Mouse (Mus musculus) heart, adult 2 months (tissue): ENCODE data around the gene Slc37a2. TPM values are rescaled to one million over a fixed set of nuclear protein-coding genes. Genes with fewer than 3 reads are reported as not detected.

Experiments used
- DNase-seq, 2 experiments: peaks; one replicate each; pipeline ENCODE4 v3.0.0; 2021
- H3K27ac ChIP-seq: fragments of 200-600 bp; 2 replicates; pipeline ENCODE4 v1.8.1; 2022
- H3K27me3 ChIP-seq: fragments of 200-500 bp; 2 replicates; pipeline ENCODE4 v1.6.1; 2012; ENCODE audit warnings: mild to moderate bottlenecking, low read length, inconsistent platforms, mixed read lengths; ENCODE audit not compliant: control insufficient read depth, insufficient read depth
- H3K36me3 ChIP-seq: fragments of 200-500 bp; 2 replicates; pipeline ENCODE4 v1.6.1; 2012; ENCODE audit warnings: low read length, inconsistent platforms; ENCODE audit not compliant: control insufficient read depth, insufficient read depth
- H3K4me1 ChIP-seq: fragments of 200-500 bp; 2 replicates; pipeline ENCODE4 v1.6.1; 2011; ENCODE audit warnings: low read length; ENCODE audit not compliant: control insufficient read depth, insufficient read depth
- H3K4me3 ChIP-seq: fragments of 200-600 bp; 2 replicates; pipeline ENCODE4 v1.8.1; 2022
- H3K79me2 ChIP-seq: fragments of 200-500 bp; replicated peaks from 2 replicates; pipeline ENCODE4 v1.6.1; 2012; ENCODE audit warnings: mild to moderate bottlenecking, inconsistent platforms, low read length, moderate library complexity, mixed read lengths; ENCODE audit not compliant: control insufficient read depth, insufficient read depth
- H3K9ac ChIP-seq: fragments of 200-500 bp; 2 replicates; pipeline ENCODE4 v1.6.1; 2012; ENCODE audit warnings: low read depth, mild to moderate bottlenecking, control low read depth, inconsistent platforms, low read length, mixed read lengths
- CTCF ChIP-seq: fragments of 200-600 bp; IDR thresholded peaks from 2 replicates; pipeline ENCODE4 v1.8.1; 2022; ENCODE audit warnings: antibody characterized with exemption, mild to moderate bottlenecking, moderate library complexity
- EP300 ChIP-seq: fragments of 200-500 bp; IDR thresholded peaks from 2 replicates; pipeline ENCODE4 v1.6.1; 2011; ENCODE audit warnings: low read depth, low read length, control low read depth; ENCODE audit not compliant: insufficient read depth
- POLR2A ChIP-seq: fragments of 200-500 bp; IDR thresholded peaks from 2 replicates; pipeline ENCODE4 v1.6.1; 2011; ENCODE audit warnings: mild to moderate bottlenecking, low read depth, low read length, control low read depth; ENCODE audit not compliant: insufficient read depth
- WGBS: fragments of 180-500 bp; shearing (Covaris S2); methylation state at CpG from one replicate; pipeline ENCODE4 v1.1.7; 2018; 5-methylcytosine and 5-hydroxymethylcytosine counted together
- intact Hi-C: fragments of 180-260 bp; cut with DNase I; formaldehyde crosslinking; loops from one replicate; pipeline ENCODE4 v1.15.1; 2025
- polyA plus RNA-seq: library from polyadenylated mRNA; depleted of rRNA; stranded (reverse); fragments of >200 nt; gene quantifications from 2 replicates; pipeline ENCODE4 v1.2.3, GENCODE M21; 2012
- total RNA-seq, 2 experiments: library from RNA; stranded (reverse); gene quantifications; 2 replicates each; pipeline ENCODE4 v1.2.3; 2021

Slc37a2 gene
- total and polyA plus RNA-seq, 3 experiments = 2.9 to 4.1 (median 4.1) TPM

- no peaks in the 10 kb centered on the region for H3K27me3 ChIP-seq
- peak within 1 kb of the TSS; percentile 75 for H3K9ac ChIP-seq
- under 1% methylated on average over 21 of the region's 21 CpGs for WGBS
- peaks cover 1% of the 10 kb centered on the region; the same call in 1 of the 2 replicates for H3K79me2 ChIP-seq
- H3K27ac ChIP-seq = peak within 1 kb of the TSS; percentile 88
- intact Hi-C loops = no loop called here
- no peaks in the 10 kb centered on the region; the same call in 1 of the 2 replicates for H3K4me1 ChIP-seq
- TF ChIP-seq POLR2A (peak; percentile 79), EP300 (0 out of 2 replicates have a peak, but pooled peaks have one; percentile 11), CTCF (no peak)
- H3K36me3 ChIP-seq = no peaks in the 10 kb centered on the region
- peak; percentile 87 to 93 for DNase-seq
- H3K4me3 ChIP-seq = peak within 1 kb of the TSS; percentile 77
These were observed 47.6 kb downstream of the Slc37a2 start, which contains the start of gene Tmem218 for GRCm38 (mm10) chr9:37207929-37208411. Gene Tmem218 (plus strand): TSS chr9:37208223.

- TF ChIP-seq CTCF = no peak
- no peak for TF ChIP-seq POLR2A
- no peak for TF ChIP-seq EP300
- H3K36me3 ChIP-seq = no peaks in the 10 kb centered on the region
- H3K79me2 ChIP-seq = no peaks in the 10 kb centered on the region
- H3K4me1 ChIP-seq = no peaks in the 10 kb centered on the region; the same call in 1 of the 2 replicates
- H3K27me3 ChIP-seq = no peaks in the 10 kb centered on the region
- H3K27ac ChIP-seq = no peak overlapping the region
- no peak overlapping the region for H3K9ac ChIP-seq
- intact Hi-C loops = no loop called here
- 46% methylated on average over 5 of the region's 5 CpGs for WGBS
- no peak overlapping the region for H3K4me3 ChIP-seq
- no peak for DNase-seq
These were observed 51.7 kb downstream of the Slc37a2 start for GRCm38 (mm10) chr9:37203884-37204283.

GRCm38 (mm10) chr9:37200414-37200813, 55.1 kb downstream of the Slc37a2 start:
- no peaks in the 10 kb centered on the region for H3K36me3 ChIP-seq
- H3K27ac ChIP-seq = no peak overlapping the region
- TF ChIP-seq EP300 (no peak), POLR2A (no peak), CTCF (no peak)
- no peaks in the 10 kb centered on the region for H3K4me1 ChIP-seq
- H3K27me3 ChIP-seq = no peaks in the 10 kb centered on the region
- no peaks in the 10 kb centered on the region for H3K79me2 ChIP-seq
- no peak overlapping the region for H3K9ac ChIP-seq
- intact Hi-C loops = no loop called here
- DNase-seq = no peak
- no peak overlapping the region for H3K4me3 ChIP-seq
- WGBS = 79% methylated on average over 5 of the region's 5 CpGs

GRCm38 (mm10) chr9:37197067-37197466, 58.5 kb downstream of the Slc37a2 start:
- H3K4me1 ChIP-seq = no peaks in the 10 kb centered on the region
- DNase-seq = no peak
- H3K79me2 ChIP-seq = no peaks in the 10 kb centered on the region
- no peaks in the 10 kb centered on the region for H3K27me3 ChIP-seq
- WGBS = 82% methylated on average over 4 of the region's 4 CpGs
- intact Hi-C loops = no loop called here
- no peaks in the 10 kb centered on the region for H3K36me3 ChIP-seq
- no peak overlapping the region for H3K27ac ChIP-seq
- no peak overlapping the region for H3K4me3 ChIP-seq
- no peak overlapping the region for H3K9ac ChIP-seq
- TF ChIP-seq POLR2A (no peak), CTCF (no peak), EP300 (no peak)

- Histone ChIP-seq H3K4me1 (no peaks in the 10 kb centered on the region), H3K9ac (no peak overlapping the region), H3K4me3 (no peak overlapping the region), H3K79me2 (no peaks in the 10 kb centered on the region), H3K36me3 (no peaks in the 10 kb centered on the region), H3K27ac (no peak overlapping the region), H3K27me3 (no peaks in the 10 kb centered on the region)
- 81% methylated on average over 3 of the region's 3 CpGs for WGBS
- TF ChIP-seq EP300 (no peak), CTCF (no peak), POLR2A (no peak)
- intact Hi-C loops = no loop called here
- no peak for DNase-seq
These were observed 67.5 kb downstream of the Slc37a2 start for GRCm38 (mm10) chr9:37188024-37188423.

- H3K79me2 ChIP-seq = no peaks in the 10 kb centered on the region
- no peaks in the 10 kb centered on the region for H3K36me3 ChIP-seq
- intact Hi-C loops = no loop called here
- H3K4me1 ChIP-seq = no peaks in the 10 kb centered on the region
- no peak overlapping the region for H3K9ac ChIP-seq
- 75% methylated on average over 5 of the region's 5 CpGs for WGBS
- H3K27me3 ChIP-seq = no peaks in the 10 kb centered on the region
- TF ChIP-seq CTCF = no peak
- TF ChIP-seq POLR2A = no peak
- TF ChIP-seq EP300 = no peak
- no peak overlapping the region for H3K4me3 ChIP-seq
- DNase-seq = no peak
- H3K27ac ChIP-seq = no peak overlapping the region
These were observed 68.1 kb downstream of the Slc37a2 start for GRCm38 (mm10) chr9:37187407-37187806.

- H3K4me3 ChIP-seq = no peak overlapping the region
- DNase-seq = no peak
- no peak overlapping the region for H3K9ac ChIP-seq
- no peaks in the 10 kb centered on the region for H3K79me2 ChIP-seq
- TF ChIP-seq CTCF = no peak
- no peak for TF ChIP-seq EP300
- no peak for TF ChIP-seq POLR2A
- WGBS = 38% methylated on average over 2 of the region's 2 CpGs
- intact Hi-C loops = no loop called here
- H3K27ac ChIP-seq = no peak overlapping the region
- no peaks in the 10 kb centered on the region for H3K36me3 ChIP-seq
- no peaks in the 10 kb centered on the region for H3K4me1 ChIP-seq
- no peaks in the 10 kb centered on the region for H3K27me3 ChIP-seq
These were observed 72.4 kb downstream of the Slc37a2 start for GRCm38 (mm10) chr9:37183176-37183575.
